In the genomic region with DNA sequence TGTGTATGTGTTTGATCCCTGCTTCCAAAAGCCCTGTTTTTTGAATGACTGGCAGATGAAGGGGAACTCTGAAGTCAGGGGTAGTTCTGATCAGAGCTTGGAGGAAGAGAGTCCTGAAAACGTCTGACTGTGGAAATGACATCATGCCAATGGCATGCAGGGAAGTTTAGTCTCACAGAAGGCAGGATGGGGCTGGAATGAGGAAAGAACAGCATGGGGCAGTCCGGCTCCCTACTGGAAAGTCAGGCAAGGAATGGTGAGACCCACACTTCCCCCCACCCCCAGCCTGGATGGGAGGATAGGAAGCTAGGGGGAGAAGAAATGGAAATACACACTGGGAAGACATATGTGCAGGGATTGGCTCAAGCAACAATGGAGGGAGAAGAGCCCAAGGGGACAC, we compare ENCODE assay signal across 11 mouse cellular contexts.
DNase-seq lines count a peak whose midpoint lies in the region; ATAC-seq and TF ChIP-seq lines count a peak whose summit lies in the region.
"Had no signal": no experiment of that assay in that cellular context is flagged by ENCODE, and none has a peak within 500 bp of the region (broad histone marks: within the 10 kb centered on the region; RNA-seq: fewer than 3 reads in every experiment).

No protein-coding gene starts in this region.

- H3K9me3 ChIP-seq in heart, embryonic 11.5 days (replicated peaks; ENCODE audit: control insufficient read depth, low read length): no peaks in the 10 kb centered on the region
- no peaks in the 10 kb centered on the region for H3K9me3 ChIP-seq in heart, postnatal 0 days (replicated peaks; ENCODE audit: control insufficient read depth, low read length)
- H3K9me3 ChIP-seq: embryonic facial prominence, embryonic 13.5 days had no signal

- peak overlapping the region; percentile 62 for H3K27ac ChIP-seq in heart, embryonic 11.5 days (ENCODE audit: low read depth, low read length)
- peak overlapping the region; percentile 36; the same call in 1 of the 2 replicates for H3K27ac ChIP-seq in heart, postnatal 0 days (ENCODE audit: low read depth)
- no peak overlapping the region for H3K27ac ChIP-seq in layer of hippocampus, adult 2 months
- H3K27ac ChIP-seq: embryonic facial prominence, embryonic 13.5 days had no signal

- TF ChIP-seq EP300 in heart, postnatal 0 days (IDR thresholded peaks at IDR 0.05; ENCODE audit: low read depth): no peak

- POLR2A ChIA-PET in Patski (lab: Charles Lee): no interaction called here

- no peak for DNase-seq in heart, adult 11 months
- DNase-seq in Patski (ENCODE audit: low read depth, low spot score): no peak
- peak; percentile 51 for DNase-seq in heart, postnatal 0 days (ENCODE audit: low spot score)
- peak; percentile 64 for DNase-seq in lung, postnatal 36 days
- DNase-seq in layer of hippocampus, adult 2 months (ENCODE audit: low spot score in 2 of 2): no peak
- DNase-seq in right cerebral cortex, adult 2 months (ENCODE audit: low spot score in 2 of 2): no peak
- no peak for DNase-seq in layer of hippocampus, postnatal 14 days (ENCODE audit: low spot score in 2 of 2)
- DNase-seq: adrenal gland, postnatal 10 days; right cerebral cortex, postnatal 4 days had no signal

- in situ Hi-C loops in Patski (cut with MboI; ENCODE audit: low pct_unique_long_range_greater_than_20kb): no loop called here

- no peak for TF ChIP-seq CTCF in Patski (IDR thresholded peaks at IDR 0.05)
- no peak for TF ChIP-seq CTCF in heart, postnatal 0 days (IDR thresholded peaks at IDR 0.05; ENCODE audit: low read depth)
- no peak for TF ChIP-seq CTCF in layer of hippocampus, adult 2 months (conservative IDR thresholded peaks at IDR 0.05)

- WGBS in heart, embryonic 11.5 days (ENCODE audit: insufficient replicate concordance): 8% methylated on average over 2 of the region's 2 CpGs
- WGBS in heart, postnatal 0 days: 13% methylated on average over 2 of the region's 2 CpGs

- H3K4me3 ChIP-seq in heart, embryonic 11.5 days (ENCODE audit: low read depth, low read length): peak overlapping the region; percentile 21
- no peak overlapping the region for H3K4me3 ChIP-seq in heart, postnatal 0 days (ENCODE audit: low read depth, low read length)
- H3K4me3 ChIP-seq in layer of hippocampus, adult 2 months: no peak overlapping the region
- H3K4me3 ChIP-seq: embryonic facial prominence, embryonic 13.5 days had no signal

- ATAC-seq in heart, embryonic 11.5 days (replicated peaks; ENCODE audit: insufficient number of reproducible peaks, low FRiP score, low TSS enrichment): peak; percentile 56; the same call in 1 of the 2 replicates
- ATAC-seq in Patski: peak; percentile 93
- peak; percentile 76 for ATAC-seq in heart, postnatal 0 days (ENCODE audit: insufficient read depth, low read depth)

- H3K4me1 ChIP-seq in heart, embryonic 11.5 days (ENCODE audit: control insufficient read depth, insufficient read depth, low read length): peaks cover 10% of the 10 kb centered on the region; the same call in 1 of the 2 replicates
- H3K4me1 ChIP-seq in heart, postnatal 0 days (ENCODE audit: control insufficient read depth, insufficient read depth): peaks cover 7% of the 10 kb centered on the region; the same call in 1 of the 2 replicates
- H3K4me1 ChIP-seq: embryonic facial prominence, embryonic 13.5 days had no signal

- CTCF ChIA-PET in Patski (lab: Charles Lee): interaction anchor here (1.6 kb wide), 1 partner anchor 11 kb away, joined by 5 read pairs; no protein-coding TSS in a partner anchor

- H3K9ac ChIP-seq in heart, embryonic 11.5 days (ENCODE audit: low read depth, low read length): peak overlapping the region; percentile 46; the same call in 1 of the 2 replicates
- H3K9ac ChIP-seq in heart, postnatal 0 days (replicated peaks; ENCODE audit: low read depth, low read length): no peak overlapping the region
- H3K9ac ChIP-seq: embryonic facial prominence, embryonic 13.5 days had no signal

- H3K4me2 ChIP-seq in heart, embryonic 11.5 days: peak overlapping the region; percentile 32
- H3K4me2 ChIP-seq in heart, postnatal 0 days (ENCODE audit: low read depth, low read length): no peak overlapping the region; the same call in 1 of the 2 replicates
- H3K4me2 ChIP-seq: embryonic facial prominence, embryonic 13.5 days had no signal

- H3K36me3 ChIP-seq in heart, embryonic 11.5 days (ENCODE audit: control insufficient read depth, insufficient read depth, low read length): no peaks in the 10 kb centered on the region; the same call in 1 of the 2 replicates
- no peaks in the 10 kb centered on the region for H3K36me3 ChIP-seq in heart, postnatal 0 days (replicated peaks; ENCODE audit: control insufficient read depth, insufficient read depth, low read length)
- H3K36me3 ChIP-seq: embryonic facial prominence, embryonic 13.5 days had no signal

- H3K27me3 ChIP-seq in heart, embryonic 11.5 days (ENCODE audit: control insufficient read depth, insufficient read depth, low read length): no peaks in the 10 kb centered on the region
- no peaks in the 10 kb centered on the region for H3K27me3 ChIP-seq in Patski
- no peaks in the 10 kb centered on the region for H3K27me3 ChIP-seq in heart, postnatal 0 days (ENCODE audit: control insufficient read depth, insufficient read depth, low read length)
- H3K27me3 ChIP-seq: embryonic facial prominence, embryonic 13.5 days had no signal

Comparison
In these comparisons a context has a peak if more than half of its experiments do, and no peak if none do; other contexts are left out.
1. DNase-seq: peak in heart, postnatal 0 days (single experiment) and lung, postnatal 36 days (single experiment); none in heart, adult 11 months (single experiment), Patski (single experiment), layer of hippocampus, adult 2 months (0 of 2), right cerebral cortex, adult 2 months (0 of 2) and layer of hippocampus, postnatal 14 days (0 of 2).
2. Peak in every context shown above with its lines, with median percentiles within 50 percentile points of each other: ATAC-seq.